Mouse (Mus musculus): Measurements from ENCODE around the gene Ormdl1. TPM values are rescaled to one million over a fixed set of nuclear protein-coding genes. Genes with fewer than 3 reads are reported as not detected.
"Not testable (repeated sequence)": the region's sequence is repeated elsewhere in the genome, so short reads cannot be mapped to it uniquely, and the experiment has no call there.

Ormdl1 gene
- polyA plus RNA-seq (2012; ENCODE audit: insufficient read depth, insufficient read length, missing spikeins), result 10.2 and 12.5 TPM in 2 replicates

DNA sequence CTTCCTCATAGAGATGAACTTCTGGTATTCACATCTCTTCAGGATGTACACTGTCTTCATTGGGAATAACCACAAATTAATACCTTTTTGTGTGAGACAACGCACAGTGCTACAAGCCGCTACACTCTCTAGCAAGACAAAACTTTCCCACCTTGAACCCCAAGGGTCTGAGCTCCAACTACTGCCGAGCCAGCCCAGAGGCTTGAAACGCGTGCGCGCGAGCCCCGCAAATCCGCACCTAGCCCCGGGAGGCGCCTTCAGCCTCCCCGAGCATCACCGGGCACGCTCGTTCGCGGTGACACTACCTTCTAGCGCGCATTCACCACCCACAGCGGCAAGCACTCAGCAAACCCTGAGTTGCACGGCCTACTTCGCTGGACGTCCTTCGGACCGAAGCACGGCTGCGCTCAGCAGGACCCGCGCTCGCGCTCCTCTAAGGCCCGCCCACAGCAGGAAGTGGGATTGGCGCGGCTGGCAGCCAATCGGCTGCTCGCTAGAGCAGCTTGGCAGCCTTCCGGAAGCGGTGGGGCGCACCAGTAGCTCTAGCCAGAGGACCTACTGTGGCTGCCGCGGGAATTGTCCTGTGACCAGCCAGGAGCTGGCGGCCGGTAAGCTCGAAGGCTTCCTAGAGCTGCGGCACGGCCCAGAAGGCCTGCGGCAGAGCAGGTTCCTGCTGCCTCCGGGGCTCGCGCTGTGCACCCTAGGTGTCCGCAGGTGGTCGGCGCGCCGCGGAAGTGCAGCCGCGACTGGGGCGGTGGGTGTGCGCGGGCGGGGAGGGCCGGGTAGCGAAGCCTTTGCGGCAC lies at the start of gene Ormdl1, which contains the start of the genes Pms1 and Gm28778:
Ormdl1 (plus strand) TSS at position 515 of the 803 bp plus-strand sequence.
Pms1 (minus strand) TSS at position 438 of the 803 bp plus-strand sequence.
Gm28778 (plus strand) TSS at position 531 of the 803 bp plus-strand sequence.
- Histone ChIP-seq H3K4me3 (ENCODE audit: insufficient read depth, low read depth, low read length) (peak within 1 kb of the TSS; percentile 97), H3K4me1 (ENCODE audit: control insufficient read depth, insufficient read depth, insufficient read length, low read length) (no peaks in the 10 kb centered on the region; the same call in 1 of the 2 replicates), H3K27ac (replicated peaks; ENCODE audit: low read depth, low read length) (no peak within 1 kb of the TSS)

DNA sequence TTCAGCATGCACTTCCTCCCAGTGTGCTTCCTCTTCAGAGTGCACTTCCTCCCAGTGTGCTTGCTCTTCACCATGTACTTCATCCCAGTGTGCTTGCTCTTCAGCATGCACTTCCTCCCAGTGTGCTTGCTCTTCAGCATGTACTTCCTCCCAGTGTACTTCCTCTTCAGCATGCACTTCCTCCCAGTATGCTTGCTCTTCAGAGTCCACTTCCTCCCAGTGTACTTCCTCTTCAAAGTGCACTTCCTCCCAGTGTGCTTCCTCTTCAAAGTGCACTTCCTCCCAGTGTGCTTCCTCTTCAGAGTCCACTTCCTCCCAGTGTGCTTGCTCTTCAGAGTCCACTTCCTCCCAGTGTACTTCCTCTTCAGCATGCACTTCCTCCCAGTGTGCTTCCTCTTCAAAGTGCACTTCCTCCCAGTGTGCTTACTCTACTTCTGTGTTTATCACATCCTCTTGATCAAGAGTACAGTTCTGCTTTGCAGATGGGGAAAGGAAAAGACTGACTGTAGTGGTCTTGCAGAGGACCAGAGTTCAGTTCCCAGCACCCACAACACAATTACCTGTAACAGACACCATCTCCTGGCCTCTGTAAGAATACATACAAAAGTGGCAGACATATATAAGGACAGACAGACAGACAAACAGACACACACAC lies 31.8 kb upstream of the Ormdl1 start:
- H3K27ac ChIP-seq (replicated peaks; ENCODE audit: low read depth, low read length); H3K4me3 ChIP-seq (ENCODE audit: insufficient read depth, low read depth, low read length); H3K4me1 ChIP-seq (ENCODE audit: control insufficient read depth, insufficient read depth, insufficient read length, low read length): not testable (repeated sequence)

DNA sequence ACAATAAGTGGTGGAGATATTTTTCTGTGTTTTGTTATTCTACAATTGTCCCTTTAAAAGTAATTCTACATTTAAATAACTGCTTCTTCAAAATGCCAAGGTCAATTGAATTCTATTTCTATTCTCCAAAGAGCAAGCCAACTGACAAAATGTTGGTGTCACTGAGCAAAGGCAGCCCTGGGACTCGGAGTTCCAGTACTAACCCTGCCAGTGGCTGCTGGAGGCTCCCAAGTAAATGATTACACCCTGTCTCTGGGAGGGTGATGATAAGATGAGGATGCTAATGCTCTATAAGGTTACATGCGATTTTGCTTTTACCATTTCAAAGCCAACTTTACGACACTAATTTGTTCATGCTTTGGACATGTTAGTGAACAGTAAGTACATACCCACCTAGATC lies 27.0 kb upstream of the Ormdl1 start:
- H3K4me1 ChIP-seq (ENCODE audit: control insufficient read depth, insufficient read depth, insufficient read length, low read length), result no peaks in the 10 kb centered on the region
- H3K4me3 ChIP-seq (ENCODE audit: insufficient read depth, low read depth, low read length), result no peak overlapping the region
- H3K27ac ChIP-seq (replicated peaks; ENCODE audit: low read depth, low read length), result no peak overlapping the region

DNA sequence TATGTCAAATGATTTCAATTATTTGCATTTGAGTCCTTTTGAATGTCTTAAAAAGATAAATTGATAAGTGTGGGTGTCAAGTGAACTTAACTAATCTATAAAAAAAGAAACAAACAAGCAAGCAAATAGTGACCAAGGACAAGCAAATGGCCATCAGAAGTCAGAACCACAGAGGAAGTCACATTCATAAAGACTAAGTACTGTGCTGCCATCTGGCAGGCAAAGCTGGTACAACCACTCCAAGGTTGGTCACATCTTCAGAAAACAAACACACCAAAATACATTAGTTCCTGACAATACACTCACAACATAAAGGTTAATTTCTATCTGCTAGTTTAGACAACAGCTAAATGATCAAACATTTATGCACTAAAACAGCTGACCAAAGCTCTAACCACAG lies 24.2 kb upstream of the Ormdl1 start:
- Histone ChIP-seq H3K27ac (replicated peaks; ENCODE audit: low read depth, low read length) (no peak overlapping the region), H3K4me1 (ENCODE audit: control insufficient read depth, insufficient read depth, insufficient read length, low read length) (no peaks in the 10 kb centered on the region), H3K4me3 (ENCODE audit: insufficient read depth, low read depth, low read length) (no peak overlapping the region)

DNA sequence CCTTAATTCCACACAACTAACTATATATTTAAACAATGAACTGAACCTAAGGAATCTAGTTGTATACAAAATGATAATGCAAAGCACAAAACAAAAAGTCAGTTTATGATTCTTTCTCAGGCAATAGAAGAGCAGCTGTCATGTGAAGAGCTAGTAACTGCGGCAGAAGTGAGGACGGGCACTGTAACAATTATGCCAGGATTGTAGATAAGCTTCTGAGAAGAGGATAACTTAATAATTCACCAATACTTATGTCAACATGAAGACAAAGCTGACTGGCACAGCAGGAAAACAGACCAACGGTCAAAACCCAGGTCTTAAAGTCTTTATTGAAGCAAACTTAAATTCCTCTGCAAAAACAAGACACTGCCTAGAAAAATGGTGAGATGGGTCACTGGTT lies 5.7 kb upstream of the Ormdl1 start:
- H3K4me3 ChIP-seq (ENCODE audit: insufficient read depth, low read depth, low read length), result no peak overlapping the region
- no peaks in the 10 kb centered on the region for H3K4me1 ChIP-seq (ENCODE audit: control insufficient read depth, insufficient read depth, insufficient read length, low read length)
- no peak overlapping the region for H3K27ac ChIP-seq (replicated peaks; ENCODE audit: low read depth, low read length)

DNA sequence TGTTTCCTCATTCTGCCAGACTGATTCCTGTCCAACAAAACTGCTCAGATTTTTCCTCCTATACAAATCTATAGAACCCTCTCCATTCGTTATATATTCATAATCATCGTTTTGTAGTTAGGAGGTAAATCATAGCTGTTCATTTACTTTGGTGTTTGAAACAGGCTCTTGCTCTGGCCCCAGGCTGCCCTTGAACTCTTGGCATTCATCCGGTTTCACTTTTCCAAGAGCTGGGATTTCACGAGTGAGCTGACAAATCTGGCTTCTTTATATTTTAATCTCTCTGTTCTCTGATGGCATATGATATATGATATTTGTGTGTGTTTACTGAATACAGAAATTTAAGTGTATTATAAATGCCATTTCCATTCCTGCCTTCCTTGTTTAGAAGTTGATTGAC lies 3.6 kb downstream of the Ormdl1 start:
- Histone ChIP-seq H3K27ac (replicated peaks; ENCODE audit: low read depth, low read length) (no peak overlapping the region), H3K4me1 (ENCODE audit: control insufficient read depth, insufficient read depth, insufficient read length, low read length) (no peaks in the 10 kb centered on the region; the same call in 1 of the 2 replicates), H3K4me3 (ENCODE audit: insufficient read depth, low read depth, low read length) (no peak overlapping the region)

DNA sequence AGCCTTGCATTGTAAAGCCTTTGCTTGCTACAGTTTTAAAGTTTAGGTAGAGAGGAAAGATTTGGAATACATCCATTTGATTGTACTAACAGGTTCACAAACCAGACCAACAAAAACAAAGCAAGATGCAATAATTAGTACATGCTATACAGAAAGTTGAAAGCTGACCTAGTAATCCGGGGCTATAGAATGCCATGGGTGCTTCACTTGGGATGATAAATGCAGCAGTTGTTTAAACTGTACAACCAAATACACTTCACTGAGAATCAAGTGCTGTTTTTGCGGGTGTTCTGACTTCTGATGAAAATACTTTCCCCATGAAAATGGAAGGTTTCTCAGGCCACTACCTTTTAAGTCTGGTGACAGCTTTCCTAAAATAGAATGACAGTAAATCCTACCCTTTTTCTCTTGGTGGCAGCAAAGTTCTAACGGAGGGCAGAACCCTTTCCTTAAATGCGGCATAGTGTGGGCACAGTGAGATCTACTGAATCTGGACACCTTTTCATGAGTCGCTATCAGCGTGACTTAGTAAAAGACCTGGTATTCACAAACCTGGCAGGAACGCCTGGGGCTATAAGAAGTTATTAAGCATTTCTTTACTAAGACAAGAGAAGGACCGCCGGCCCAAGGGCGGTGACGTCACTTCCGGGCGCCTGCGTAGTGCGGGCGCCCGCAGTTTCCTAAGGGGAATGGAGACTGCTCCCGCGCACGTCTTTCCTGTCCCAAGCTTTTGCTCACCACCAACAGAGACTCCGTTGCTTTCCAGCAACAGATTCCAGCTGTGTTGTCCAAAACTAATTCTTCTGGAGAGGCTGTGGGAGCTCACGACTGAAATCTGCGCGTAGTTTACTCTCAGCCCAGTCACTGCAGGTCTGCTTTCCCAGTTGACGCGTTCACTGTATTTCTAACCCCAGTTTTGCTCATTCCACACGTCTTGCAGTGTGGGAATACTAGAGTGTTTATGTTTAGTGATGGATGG lies 16.4 kb downstream of the Ormdl1 start, which contains the start of gene Osgepl1:
Osgepl1 (plus strand) TSS at position 636 of the 979 bp plus-strand sequence.
- H3K4me1 ChIP-seq (ENCODE audit: control insufficient read depth, insufficient read depth, insufficient read length, low read length), result no peaks in the 10 kb centered on the region
- H3K4me3 ChIP-seq (ENCODE audit: insufficient read depth, low read depth, low read length), result peak within 1 kb of the TSS; percentile 92
- H3K27ac ChIP-seq (replicated peaks; ENCODE audit: low read depth, low read length), result peak within 1 kb of the TSS; percentile 97

DNA sequence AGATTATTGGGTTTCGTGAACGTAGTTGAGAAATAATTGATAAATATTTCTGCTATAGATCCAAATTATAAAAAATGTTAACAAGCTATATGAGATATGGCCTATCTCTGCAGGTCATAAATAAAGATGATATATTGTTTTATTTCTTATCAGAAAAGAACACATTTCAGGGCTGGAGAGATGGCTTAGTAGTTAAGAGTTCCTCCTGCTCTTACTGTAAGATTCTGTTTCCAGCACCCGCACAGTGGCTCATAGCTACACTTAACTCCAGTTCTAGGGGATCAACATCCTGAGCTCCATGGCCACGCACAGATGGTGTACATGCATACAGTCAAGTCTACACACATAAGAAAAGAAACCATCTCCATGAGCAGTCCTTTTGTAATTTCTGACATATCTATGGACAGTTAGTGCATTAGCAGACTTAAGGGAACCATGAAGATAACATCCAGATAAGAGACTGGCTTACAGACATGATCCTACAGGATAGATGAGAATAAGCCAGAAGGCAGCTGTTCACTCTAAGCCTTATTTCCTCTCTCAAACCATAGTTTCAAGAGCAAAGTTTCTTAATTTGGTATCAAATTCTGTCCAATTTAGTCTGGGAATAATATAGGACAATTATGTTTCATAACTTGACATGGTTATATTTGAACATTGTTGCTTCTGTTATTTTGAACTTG lies 24.9 kb downstream of the Ormdl1 start:
- H3K27ac ChIP-seq (replicated peaks; ENCODE audit: low read depth, low read length), result no peak overlapping the region
- no peak overlapping the region for H3K4me3 ChIP-seq (ENCODE audit: insufficient read depth, low read depth, low read length)
- H3K4me1 ChIP-seq (ENCODE audit: control insufficient read depth, insufficient read depth, insufficient read length, low read length), result no peaks in the 10 kb centered on the region

DNA sequence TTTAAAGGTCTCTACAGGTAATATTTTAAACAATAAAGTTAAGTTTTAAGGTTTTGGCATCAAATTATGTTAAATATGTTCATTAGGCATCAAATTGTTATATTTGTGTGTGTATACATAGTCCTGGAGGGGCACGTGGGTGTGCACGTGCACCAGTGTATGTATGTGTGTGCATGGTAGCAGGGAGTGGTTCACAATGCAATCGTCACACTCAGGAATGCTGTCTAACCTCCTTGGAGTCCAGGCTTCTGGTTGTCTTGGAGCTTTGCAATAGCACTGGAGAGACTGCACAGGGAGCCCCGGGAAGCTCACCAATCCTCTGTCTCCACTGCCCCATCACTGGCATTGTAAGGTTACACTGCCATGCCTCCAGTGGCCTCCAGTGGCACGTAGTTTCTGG lies 26.4 kb downstream of the Ormdl1 start:
- Histone ChIP-seq H3K4me3 (ENCODE audit: insufficient read depth, low read depth, low read length) (no peak overlapping the region), H3K27ac (replicated peaks; ENCODE audit: low read depth, low read length) (no peak overlapping the region), H3K4me1 (ENCODE audit: control insufficient read depth, insufficient read depth, insufficient read length, low read length) (no peaks in the 10 kb centered on the region)

DNA sequence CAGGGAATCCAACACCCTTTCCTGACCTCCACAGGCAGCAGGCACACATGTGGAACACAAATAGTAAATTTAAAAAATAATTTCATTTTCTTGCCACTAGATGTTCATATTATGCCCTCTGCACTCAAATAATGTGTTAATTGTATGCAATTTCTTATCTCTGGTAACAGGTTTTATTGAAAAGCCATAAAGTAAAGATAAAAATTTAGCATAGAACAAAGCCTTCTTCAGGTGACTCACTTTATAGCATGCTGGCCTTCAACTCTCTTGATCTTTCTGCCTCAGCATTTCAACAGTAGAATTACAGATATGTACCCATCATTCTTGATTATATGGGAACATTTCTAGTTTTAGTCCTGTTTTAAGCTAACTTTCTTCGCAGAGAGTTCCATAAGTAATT lies 27.4 kb downstream of the Ormdl1 start:
- H3K27ac ChIP-seq (replicated peaks; ENCODE audit: low read depth, low read length), result no peak overlapping the region
- no peak overlapping the region for H3K4me3 ChIP-seq (ENCODE audit: insufficient read depth, low read depth, low read length)
- H3K4me1 ChIP-seq (ENCODE audit: control insufficient read depth, insufficient read depth, insufficient read length, low read length), result no peaks in the 10 kb centered on the region

DNA sequence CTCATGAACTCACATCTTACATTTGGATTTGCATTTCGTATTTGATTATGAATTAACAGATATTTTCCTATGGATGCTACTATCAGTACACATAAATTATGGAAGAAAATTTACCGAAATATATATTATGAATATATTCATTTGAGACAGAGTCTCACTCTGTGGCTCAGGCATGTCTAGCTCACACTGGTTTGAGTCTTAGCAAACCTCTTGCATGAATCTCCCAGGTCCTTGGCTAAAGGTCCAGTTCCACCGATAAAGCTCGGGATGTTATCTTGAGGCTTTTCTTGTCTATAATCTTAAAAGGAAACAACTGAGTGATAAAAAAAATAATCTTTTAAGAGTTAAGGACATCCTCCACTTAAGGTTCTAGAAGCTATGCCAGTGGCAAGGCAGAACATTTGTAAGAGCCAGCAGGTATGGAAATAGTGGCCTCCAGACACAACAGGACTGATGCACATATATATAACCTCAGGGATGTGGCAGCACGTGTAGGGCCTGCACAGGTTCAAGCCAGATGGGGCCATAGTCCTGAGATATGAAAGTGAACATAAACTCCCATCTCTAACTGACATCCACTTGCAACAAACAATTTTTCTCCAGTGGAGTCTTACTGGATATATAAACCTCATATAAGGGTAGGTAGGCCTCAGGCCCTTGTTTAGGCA lies 28.1 kb downstream of the Ormdl1 start:
- Histone ChIP-seq H3K4me3 (ENCODE audit: insufficient read depth, low read depth, low read length) (no peak overlapping the region), H3K27ac (replicated peaks; ENCODE audit: low read depth, low read length) (no peak overlapping the region), H3K4me1 (ENCODE audit: control insufficient read depth, insufficient read depth, insufficient read length, low read length) (no peaks in the 10 kb centered on the region)

DNA sequence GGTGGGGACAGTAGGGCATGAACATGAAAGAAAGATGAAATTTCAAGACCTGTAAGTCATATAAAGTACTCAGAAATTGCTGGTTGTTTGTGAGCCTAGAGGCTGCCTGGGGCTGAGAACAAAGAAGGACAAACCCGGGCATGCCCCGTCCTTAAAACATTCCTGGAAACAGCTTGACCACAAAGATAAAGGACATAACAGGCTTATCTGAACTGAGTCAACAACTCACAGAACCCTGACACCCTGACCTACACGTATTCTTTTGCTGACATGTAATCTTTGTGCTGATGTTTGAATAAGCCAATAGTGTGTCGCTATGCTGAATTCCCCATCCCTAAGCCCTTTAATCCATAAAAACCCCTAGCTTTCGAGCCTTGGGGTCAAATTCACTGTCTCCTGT lies 36.6 kb downstream of the Ormdl1 start:
- not testable (repeated sequence) for H3K27ac ChIP-seq (replicated peaks; ENCODE audit: low read depth, low read length); H3K4me3 ChIP-seq (ENCODE audit: insufficient read depth, low read depth, low read length); H3K4me1 ChIP-seq (ENCODE audit: control insufficient read depth, insufficient read depth, insufficient read length, low read length)

DNA sequence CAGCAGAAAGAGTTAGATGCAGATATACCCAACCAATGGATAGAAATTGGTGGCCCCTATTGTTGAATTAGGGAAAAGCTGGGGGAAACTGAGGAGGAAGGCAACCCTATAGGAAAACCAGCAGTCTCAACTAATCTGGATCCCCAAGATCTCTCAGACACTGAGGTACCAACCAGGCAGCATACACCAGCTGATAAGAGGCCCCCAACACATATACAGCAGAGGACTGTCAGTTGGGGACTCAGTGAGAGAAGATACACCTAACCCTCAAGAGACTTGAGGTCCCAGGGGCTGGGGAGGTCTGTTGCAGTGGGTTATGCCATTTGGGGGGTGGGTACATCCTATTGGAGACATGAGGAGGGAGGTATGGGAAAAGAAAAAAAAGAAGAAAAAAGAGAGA lies 38.6 kb downstream of the Ormdl1 start:
- no peaks in the 10 kb centered on the region for H3K4me1 ChIP-seq (ENCODE audit: control insufficient read depth, insufficient read depth, insufficient read length, low read length)

DNA sequence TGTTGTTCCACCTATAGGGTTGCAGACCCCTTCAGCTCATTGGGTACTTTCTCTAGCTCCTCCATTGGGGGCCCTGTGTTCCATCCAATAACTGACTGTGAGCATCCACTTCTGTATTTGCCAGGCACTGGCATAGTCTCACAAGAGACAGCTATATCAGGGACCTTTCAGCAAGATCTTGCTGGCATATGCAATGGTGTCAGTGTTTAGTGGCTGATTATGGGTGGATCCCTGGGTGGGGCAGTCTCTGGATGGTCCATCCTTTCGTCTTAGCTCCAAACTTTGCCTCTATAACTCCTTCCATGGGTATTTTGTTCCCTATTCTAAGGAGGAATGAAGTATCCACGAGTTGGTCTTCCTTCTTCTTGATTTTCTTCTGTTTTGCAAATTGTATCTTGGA lies 40.5 kb downstream of the Ormdl1 start:
- H3K4me3 ChIP-seq (ENCODE audit: insufficient read depth, low read depth, low read length), result not testable (repeated sequence)

More for the DNA sequence above, 38.6 kb downstream of the Ormdl1 start:
- H3K4me3 ChIP-seq (ENCODE audit: insufficient read depth, low read depth, low read length), result no peak overlapping the region
- no peak overlapping the region for H3K27ac ChIP-seq (replicated peaks; ENCODE audit: low read depth, low read length)

More for the DNA sequence above, 40.5 kb downstream of the Ormdl1 start:
- H3K4me1 ChIP-seq (ENCODE audit: control insufficient read depth, insufficient read depth, insufficient read length, low read length); H3K27ac ChIP-seq (replicated peaks; ENCODE audit: low read depth, low read length): not testable (repeated sequence)

Data from brown adipose tissue, adult 24 weeks (tissue).